Mouse (Mus musculus): Measurements from ENCODE around the gene Pet2. TPM values are rescaled to one million over a fixed set of nuclear protein-coding genes. Genes with fewer than 3 reads are reported as not detected.

Pet2 gene
- not detected for polyA plus RNA-seq (2017; shearing (Covaris generic))

DNA sequence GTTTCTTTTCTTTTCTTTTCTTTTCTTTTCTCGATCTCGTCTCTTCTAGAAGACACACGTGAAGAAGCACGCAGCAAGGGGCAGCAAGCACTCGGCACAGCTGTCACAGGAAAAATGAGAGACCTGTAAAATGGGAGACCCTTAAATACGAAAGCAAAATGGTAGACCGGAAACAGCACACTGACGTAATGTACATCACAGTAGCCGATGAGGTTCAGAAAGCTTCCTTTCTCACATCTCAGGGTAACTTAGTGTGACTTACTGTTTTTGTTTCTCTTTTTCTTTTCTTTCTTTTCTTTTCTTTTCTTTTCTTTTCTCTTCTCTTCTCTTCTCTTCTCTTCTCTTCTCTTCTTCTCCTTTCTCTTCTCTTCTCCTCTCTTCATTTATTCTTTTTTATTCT, at the start of gene Pet2:
Pet2 (minus strand) TSS at position 101 of the 400 bp plus-strand sequence.
- no peak for ATAC-seq

Measured in CD4-positive, CD25-positive, alpha-beta regulatory T cell, adult 4 months (primary cell).